Mouse (Mus musculus): Measurements from ENCODE around the gene Spdef. TPM values are rescaled to one million over a fixed set of nuclear protein-coding genes. Genes with fewer than 3 reads are reported as not detected.

The Spdef gene
- polyA plus RNA-seq (2014; fragmentation: Illumina TruSeq; extraction: RNeasy Lipid Tissue Mini Kit (QIAGEN cat#74804); ENCODE audit: insufficient read depth, low read depth, low replicate concordance): 2.5 TPM

DNA sequence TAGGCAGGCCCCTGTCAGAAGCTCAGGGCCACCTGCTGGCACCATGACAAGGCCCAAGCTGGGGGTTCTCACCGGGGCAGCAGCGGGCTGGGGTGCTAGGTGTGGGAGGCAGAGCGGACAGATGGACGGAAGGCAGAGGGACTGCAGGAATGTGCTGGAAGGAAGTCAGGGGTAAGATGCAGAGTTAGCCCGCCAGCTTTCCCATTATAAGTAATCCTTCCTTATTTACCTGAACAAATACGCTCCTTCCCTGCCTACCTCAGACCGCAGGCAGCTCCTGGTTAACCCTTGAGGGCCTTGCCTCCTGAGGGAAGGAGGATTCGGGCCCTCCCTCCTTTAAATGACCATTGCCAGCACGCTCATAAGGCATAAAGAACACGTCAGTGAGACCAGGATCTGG, at the start of gene Spdef:
Gene Spdef, minus strand, starts transcription at position 186 of the 400 bp plus-strand sequence.

Other genes with a start within 250 kb of the Spdef start
- 0.50 TPM for gene Grm4, start 207.6 kb downstream of the Spdef start, polyA plus RNA-seq (2014; fragmentation: Illumina TruSeq; extraction: RNeasy Lipid Tissue Mini Kit (QIAGEN cat#74804); ENCODE audit: insufficient read depth, low read depth, low replicate concordance)
- gene Hmga1, start 172.5 kb downstream of the Spdef start, polyA plus RNA-seq (2014; fragmentation: Illumina TruSeq; extraction: RNeasy Lipid Tissue Mini Kit (QIAGEN cat#74804); ENCODE audit: insufficient read depth, low read depth, low replicate concordance): 34.9 TPM
- 48.4 TPM for gene AI413582, start 163.2 kb downstream of the Spdef start, polyA plus RNA-seq (2014; fragmentation: Illumina TruSeq; extraction: RNeasy Lipid Tissue Mini Kit (QIAGEN cat#74804); ENCODE audit: insufficient read depth, low read depth, low replicate concordance)
- 66.5 TPM for gene Nudt3, start 105.5 kb downstream of the Spdef start, polyA plus RNA-seq (2014; fragmentation: Illumina TruSeq; extraction: RNeasy Lipid Tissue Mini Kit (QIAGEN cat#74804); ENCODE audit: insufficient read depth, low read depth, low replicate concordance)
- not detected for gene RPS10-NUDT3, start 93.7 kb downstream of the Spdef start, polyA plus RNA-seq (2014; fragmentation: Illumina TruSeq; extraction: RNeasy Lipid Tissue Mini Kit (QIAGEN cat#74804); ENCODE audit: insufficient read depth, low read depth, low replicate concordance)
- gene Rps10, start 92.3 kb downstream of the Spdef start, polyA plus RNA-seq (2014; fragmentation: Illumina TruSeq; extraction: RNeasy Lipid Tissue Mini Kit (QIAGEN cat#74804); ENCODE audit: insufficient read depth, low read depth, low replicate concordance): 1,905 TPM
- gene Pacsin1, start 73.4 kb downstream of the Spdef start, polyA plus RNA-seq (2014; fragmentation: Illumina TruSeq; extraction: RNeasy Lipid Tissue Mini Kit (QIAGEN cat#74804); ENCODE audit: insufficient read depth, low read depth, low replicate concordance): 0.43 TPM
- 63.4 TPM for gene D17Wsu92e, start 91.7 kb upstream of the Spdef start, polyA plus RNA-seq (2014; fragmentation: Illumina TruSeq; extraction: RNeasy Lipid Tissue Mini Kit (QIAGEN cat#74804); ENCODE audit: insufficient read depth, low read depth, low replicate concordance)
- 96.1 TPM for gene Snrpc, start 109.2 kb upstream of the Spdef start, polyA plus RNA-seq (2014; fragmentation: Illumina TruSeq; extraction: RNeasy Lipid Tissue Mini Kit (QIAGEN cat#74804); ENCODE audit: insufficient read depth, low read depth, low replicate concordance)
- 2.2 TPM for gene Uhrf1bp1, start 127.5 kb upstream of the Spdef start, polyA plus RNA-seq (2014; fragmentation: Illumina TruSeq; extraction: RNeasy Lipid Tissue Mini Kit (QIAGEN cat#74804); ENCODE audit: insufficient read depth, low read depth, low replicate concordance)
- 21.2 TPM for gene Anks1, start 180.4 kb upstream of the Spdef start, polyA plus RNA-seq (2014; fragmentation: Illumina TruSeq; extraction: RNeasy Lipid Tissue Mini Kit (QIAGEN cat#74804); ENCODE audit: insufficient read depth, low read depth, low replicate concordance)
- 33.1 TPM for gene Taf11, start 180.9 kb upstream of the Spdef start, polyA plus RNA-seq (2014; fragmentation: Illumina TruSeq; extraction: RNeasy Lipid Tissue Mini Kit (QIAGEN cat#74804); ENCODE audit: insufficient read depth, low read depth, low replicate concordance)